Mouse (Mus musculus) left cerebral cortex, postnatal 10 days (tissue): Measurements from ENCODE around the gene Gnl1. TPM values are rescaled to one million over a fixed set of nuclear protein-coding genes. Genes with fewer than 3 reads are reported as not detected.

Experiments used
- microRNA-seq: library from miRNA; unstranded; fragments of <30 nt; microRNA quantifications from one replicate; pipeline ENCODE4 v1.2.0, GENCODE M21; 2022
- total RNA-seq, 2 experiments: library from RNA; stranded (reverse); gene quantifications; 2 replicates each; pipeline ENCODE4 v1.2.3; 2021

Gnl1 gene
- total RNA-seq, 2 experiments from 2014 or later: 133 to 141 TPM

Small RNAs within 50 kb of the gene (microRNA-seq; reads per million reads assigned to microRNA genes)
- 619 reads per million, percentile 73 among the genes with 10 or more reads in this experiment for gene Mir877

Other genes with a start within 250 kb of the Gnl1 start
- 1 to 10 TPM; 5.4 to 5.8 TPM for gene Ier3, start 158.2 kb upstream of the Gnl1 start, total RNA-seq
- 100 to 1,000 TPM; 171 to 178 TPM for gene Flot1, start 156.6 kb upstream of the Gnl1 start, total RNA-seq
- 1,000 to 10,000 TPM; 1,429 to 1,573 TPM for gene Tubb5, start 141.5 kb upstream of the Gnl1 start, total RNA-seq
- gene Mdc1, start 138.3 kb upstream of the Gnl1 start, total RNA-seq: 10 to 100 TPM; 12.5 to 19.1 TPM
- gene Nrm, start 118.5 kb upstream of the Gnl1 start, total RNA-seq: 10 to 100 TPM in 1 of 2 experiments, 1 to 10 TPM in 1; 6.0 to 11.8 TPM
- gene Ppp1r18, start 114.3 kb upstream of the Gnl1 start, total RNA-seq: 10 to 100 TPM; 20.6 to 23.6 TPM
- gene Dhx16, start 100.0 kb upstream of the Gnl1 start, total RNA-seq: 10 to 100 TPM; 29.1 to 31.0 TPM
- gene 2310061I04Rik, start 82.4 kb upstream of the Gnl1 start, total RNA-seq: 10 to 100 TPM; 61.5 to 72.4 TPM
- 100 to 1,000 TPM; 105 to 111 TPM for gene Atat1, start 69.8 kb upstream of the Gnl1 start, total RNA-seq
- 10 to 100 TPM; 50.4 to 52.0 TPM for gene Mrps18b, start 63.5 kb upstream of the Gnl1 start, total RNA-seq
- 10 to 100 TPM; 57.2 to 66.5 TPM for gene Ppp1r10, start 63.4 kb upstream of the Gnl1 start, total RNA-seq
- 10 to 100 TPM; 73.5 to 78.0 TPM for gene Abcf1, start 10.1 kb upstream of the Gnl1 start, total RNA-seq
- 10 to 100 TPM; 64.3 to 66.3 TPM for gene Prr3, start 385 bp downstream of the Gnl1 start, total RNA-seq
- gene H2-T24, start 40.7 kb downstream of the Gnl1 start, total RNA-seq: under 1 TPM; 0.49 to 0.57 TPM
- gene H2-T23, start 53.0 kb downstream of the Gnl1 start, total RNA-seq: 1 to 10 TPM; 2.3 to 2.7 TPM
- 1 to 10 TPM; 5.7 to 6.1 TPM for gene H2-T22, start 62.9 kb downstream of the Gnl1 start, total RNA-seq
- gene Gm6034, start 63.1 kb downstream of the Gnl1 start, total RNA-seq: not detected
- gene Gm11127, start 78.5 kb downstream of the Gnl1 start, total RNA-seq: not detected
- not detected for gene Gm19684, start 141.8 kb downstream of the Gnl1 start, total RNA-seq
- gene Gm7030, start 149.6 kb downstream of the Gnl1 start, total RNA-seq: not detected
- not detected for gene Gm8909, start 188.7 kb downstream of the Gnl1 start, total RNA-seq
- not detected for gene H2-T3, start 210.4 kb downstream of the Gnl1 start, total RNA-seq